Mouse (Mus musculus) embryonic fibroblast, embryonic 13.5 days (primary cell): ENCODE data around the gene Ror2.

Experiments
- CTCF ChIP-seq: IDR thresholded peaks from 2 replicates; pipeline ENCODE4 v1.5.1; 2011; ENCODE audit warnings: mild to moderate bottlenecking, control low read depth, low read length, moderate library complexity, borderline replicate concordance; ENCODE audit not compliant: insufficient read depth
- POLR2A ChIP-seq: IDR thresholded peaks from 2 replicates; pipeline ENCODE4 v1.6.1; 2011; ENCODE audit warnings: low read depth, mild to moderate bottlenecking, control low read depth, low read length, moderate library complexity

DNA sequence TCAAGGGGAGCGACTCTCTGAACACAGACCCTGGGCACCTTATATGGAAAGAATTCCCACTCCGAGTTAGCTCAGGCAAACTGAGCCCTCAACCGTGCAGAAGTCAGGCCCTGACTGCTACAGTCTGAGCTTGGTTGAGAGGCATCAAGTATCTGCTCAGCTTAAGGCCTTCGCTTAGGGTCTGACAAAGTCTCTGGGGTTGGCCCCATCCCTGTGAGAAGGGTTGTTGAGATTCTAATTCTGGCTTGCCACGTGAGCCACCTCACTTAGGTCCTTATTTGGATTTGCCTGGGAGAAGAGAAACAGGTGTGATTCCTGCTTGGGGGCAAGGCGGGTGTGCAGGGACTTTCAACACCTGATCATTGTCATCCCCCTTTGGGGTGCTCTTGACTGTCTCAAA lies 129.6 kb downstream of the Ror2 start:
- TF ChIP-seq CTCF (no peak), POLR2A (no peak)
